Mouse (Mus musculus): ENCODE results near the gene Wasf2. TPM values are rescaled to one million over a fixed set of nuclear protein-coding genes. Genes with fewer than 3 reads are reported as not detected.

Wasf2 gene
- polyA plus RNA-seq, 1 experiment from 2014 or later = 23.1 TPM

DNA sequence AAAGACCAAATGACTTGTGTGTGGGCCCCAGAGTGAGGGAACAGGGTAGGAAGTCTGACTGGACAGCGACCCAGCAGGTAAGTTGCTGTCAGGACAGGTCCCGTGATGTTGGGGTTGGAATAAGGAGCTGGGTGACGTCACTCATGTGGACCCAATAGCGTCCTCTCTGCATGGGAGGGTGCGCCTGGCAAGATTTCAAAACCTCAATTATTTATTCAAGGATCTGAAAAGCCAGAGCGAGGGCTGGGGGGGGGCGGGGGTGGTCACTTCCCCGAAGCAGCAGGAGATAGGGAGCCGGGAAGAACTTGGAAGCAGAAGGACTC, 82.9 kb downstream of the Wasf2 start:
- peak overlapping the region; percentile 57; the same call in 1 of the 2 replicates for H3K9ac ChIP-seq (replicated peaks; ENCODE audit: low read length)
- peaks cover 18% of the 10 kb centered on the region; the same call in 1 of the 2 replicates for H3K4me1 ChIP-seq (ENCODE audit: control insufficient read depth, insufficient read depth, low read length)
- peak overlapping the region; percentile 64 for H3K4me3 ChIP-seq (replicated peaks; ENCODE audit: low read depth, low read length)
- H3K9me3 ChIP-seq (ENCODE audit: control insufficient read depth, low read length) = no peaks in the 10 kb centered on the region
- DNase-seq (peak; percentile 67), ATAC-seq (ENCODE audit: low FRiP score, low TSS enrichment) (no peak)
- 0% methylated on average over 9 of the region's 9 CpGs for WGBS
- no peaks in the 10 kb centered on the region for H3K36me3 ChIP-seq (ENCODE audit: control insufficient read depth, insufficient read depth, low read length)
- H3K27me3 ChIP-seq (ENCODE audit: control insufficient read depth, insufficient read depth, low read length) = peaks cover 24% of the 10 kb centered on the region
- H3K4me2 ChIP-seq (ENCODE audit: low read length) = peak overlapping the region; percentile 97
- no peak overlapping the region for H3K27ac ChIP-seq (replicated peaks; ENCODE audit: low read depth, low read length)

GRCm38 (mm10) chr4:133213661-133214060, 83.4 kb downstream of the Wasf2 start:
- Histone ChIP-seq H3K27me3 (ENCODE audit: control insufficient read depth, insufficient read depth, low read length) (peaks cover 24% of the 10 kb centered on the region), H3K36me3 (ENCODE audit: control insufficient read depth, insufficient read depth, low read length) (no peaks in the 10 kb centered on the region), H3K27ac (replicated peaks; ENCODE audit: low read depth, low read length) (no peak overlapping the region), H3K9ac (replicated peaks; ENCODE audit: low read length) (no peak overlapping the region), H3K4me1 (ENCODE audit: control insufficient read depth, insufficient read depth, low read length) (peaks cover 18% of the 10 kb centered on the region; the same call in 1 of the 2 replicates), H3K4me3 (replicated peaks; ENCODE audit: low read depth, low read length) (peak overlapping the region; percentile 64), H3K4me2 (ENCODE audit: low read length) (peak overlapping the region; percentile 97), H3K9me3 (ENCODE audit: control insufficient read depth, low read length) (no peaks in the 10 kb centered on the region)
- WGBS = 8% methylated on average over 10 of the region's 10 CpGs
- DNase-seq (no peak), ATAC-seq (ENCODE audit: low FRiP score, low TSS enrichment) (no peak)

DNA sequence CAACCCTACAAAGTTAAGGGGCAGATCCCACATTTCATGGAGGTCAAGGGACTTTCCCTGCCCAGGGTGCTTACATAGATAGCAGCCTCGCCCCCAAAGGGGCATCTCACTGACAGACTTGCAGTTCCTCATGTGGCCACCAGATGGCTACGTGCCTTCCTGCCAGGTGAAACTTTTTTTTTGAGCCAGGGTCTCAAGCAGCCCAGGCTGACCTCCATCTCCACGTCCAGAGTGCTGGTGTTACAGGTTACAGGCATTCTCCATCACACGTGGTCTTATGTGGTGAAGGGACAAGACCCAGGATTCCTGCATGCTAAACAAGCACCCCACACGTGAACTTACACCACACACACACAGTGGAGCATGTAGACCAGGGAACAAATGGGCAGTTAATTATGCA, 87.3 kb downstream of the Wasf2 start:
- no peaks in the 10 kb centered on the region for H3K9me3 ChIP-seq (ENCODE audit: control insufficient read depth, low read length)
- ATAC-seq (ENCODE audit: low FRiP score, low TSS enrichment) = no peak
- peaks cover 19% of the 10 kb centered on the region for H3K4me1 ChIP-seq (ENCODE audit: control insufficient read depth, insufficient read depth, low read length)
- no peak overlapping the region for H3K9ac ChIP-seq (replicated peaks; ENCODE audit: low read length)
- peak; percentile 87 for DNase-seq
- H3K27me3 ChIP-seq (ENCODE audit: control insufficient read depth, insufficient read depth, low read length) = peaks cover 22% of the 10 kb centered on the region
- H3K36me3 ChIP-seq (ENCODE audit: control insufficient read depth, insufficient read depth, low read length) = no peaks in the 10 kb centered on the region
- no peak overlapping the region for H3K4me2 ChIP-seq (ENCODE audit: low read length)
- no peak overlapping the region for H3K27ac ChIP-seq (replicated peaks; ENCODE audit: low read depth, low read length)
- H3K4me3 ChIP-seq (replicated peaks; ENCODE audit: low read depth, low read length) = no peak overlapping the region
- 2% methylated on average over 5 of the region's 5 CpGs for WGBS

GRCm38 (mm10) chr4:133218745-133219144, 88.4 kb downstream of the Wasf2 start:
- Histone ChIP-seq H3K27ac (replicated peaks; ENCODE audit: low read depth, low read length) (no peak overlapping the region), H3K4me1 (ENCODE audit: control insufficient read depth, insufficient read depth, low read length) (peaks cover 8% of the 10 kb centered on the region; the same call in 1 of the 2 replicates), H3K36me3 (ENCODE audit: control insufficient read depth, insufficient read depth, low read length) (no peaks in the 10 kb centered on the region), H3K9ac (replicated peaks; ENCODE audit: low read length) (no peak overlapping the region), H3K4me3 (replicated peaks; ENCODE audit: low read depth, low read length) (no peak overlapping the region), H3K27me3 (ENCODE audit: control insufficient read depth, insufficient read depth, low read length) (peaks cover 15% of the 10 kb centered on the region), H3K4me2 (ENCODE audit: low read length) (no peak overlapping the region), H3K9me3 (ENCODE audit: control insufficient read depth, low read length) (no peaks in the 10 kb centered on the region)
- no peak for ATAC-seq (ENCODE audit: low FRiP score, low TSS enrichment)
- WGBS = 87% methylated on average over 3 of the region's 3 CpGs
- DNase-seq = no peak

DNA sequence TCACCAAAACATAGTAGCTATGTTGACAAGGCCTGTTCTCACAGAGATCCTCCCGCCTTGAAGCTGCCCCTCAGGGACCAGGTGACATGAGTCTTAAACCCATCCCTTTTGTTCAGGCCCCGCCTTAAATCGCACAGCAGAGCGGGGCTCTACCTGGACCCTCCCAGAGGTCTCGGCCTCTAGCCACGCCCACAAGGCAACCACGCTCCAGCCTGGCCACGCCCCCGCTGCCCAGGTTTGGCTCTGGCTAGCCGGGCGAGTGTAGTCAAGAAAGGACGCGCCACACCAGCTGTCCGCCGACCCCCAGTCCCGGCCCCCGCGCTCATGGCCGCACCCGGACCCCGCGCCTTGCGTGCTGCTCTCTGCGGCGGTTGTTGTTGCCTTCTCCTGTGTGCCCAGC, 90.4 kb downstream of the Wasf2 start:
- no peak for ATAC-seq (ENCODE audit: low FRiP score, low TSS enrichment)
- peaks cover 4% of the 10 kb centered on the region; the same call in 1 of the 2 replicates for H3K4me1 ChIP-seq (ENCODE audit: control insufficient read depth, insufficient read depth, low read length)

DNA sequence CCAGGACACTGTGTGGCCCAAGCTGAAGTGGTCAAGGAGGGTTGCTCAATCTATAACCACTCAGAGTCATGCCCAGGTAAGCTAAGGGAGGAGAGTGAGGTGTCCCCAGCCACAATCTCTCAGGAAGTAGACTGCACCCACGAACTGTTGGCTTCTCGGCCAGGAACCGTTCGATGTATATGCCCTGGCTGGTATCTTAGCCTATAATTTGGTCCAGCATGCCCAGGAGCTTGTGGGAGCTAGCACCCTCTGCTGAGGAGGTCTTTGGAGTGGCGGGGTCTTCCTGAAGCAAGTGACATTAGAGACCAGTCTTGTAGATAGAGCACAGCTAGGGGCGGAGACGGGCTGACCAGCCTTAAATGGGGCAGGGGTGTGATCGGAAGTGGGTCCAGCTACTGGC, 91.4 kb downstream of the Wasf2 start:
- DNase-seq (no peak), ATAC-seq (ENCODE audit: low FRiP score, low TSS enrichment) (no peak)
- H3K27ac ChIP-seq (replicated peaks; ENCODE audit: low read depth, low read length) = no peak overlapping the region
- H3K9me3 ChIP-seq (ENCODE audit: control insufficient read depth, low read length) = no peaks in the 10 kb centered on the region
- peaks cover 4% of the 10 kb centered on the region; the same call in 1 of the 2 replicates for H3K4me1 ChIP-seq (ENCODE audit: control insufficient read depth, insufficient read depth, low read length)
- H3K9ac ChIP-seq (replicated peaks; ENCODE audit: low read length) = no peak overlapping the region
- WGBS = 86% methylated on average over 8 of the region's 8 CpGs
- peaks cover 8% of the 10 kb centered on the region; the same call in 1 of the 2 replicates for H3K27me3 ChIP-seq (ENCODE audit: control insufficient read depth, insufficient read depth, low read length)
- no peak overlapping the region for H3K4me3 ChIP-seq (replicated peaks; ENCODE audit: low read depth, low read length)
- no peaks in the 10 kb centered on the region for H3K36me3 ChIP-seq (ENCODE audit: control insufficient read depth, insufficient read depth, low read length)
- no peak overlapping the region for H3K4me2 ChIP-seq (ENCODE audit: low read length)

More for the DNA sequence above, 90.4 kb downstream of the Wasf2 start:
- Histone ChIP-seq H3K27me3 (ENCODE audit: control insufficient read depth, insufficient read depth, low read length) (peaks cover 8% of the 10 kb centered on the region; the same call in 1 of the 2 replicates), H3K27ac (replicated peaks; ENCODE audit: low read depth, low read length) (no peak overlapping the region), H3K4me2 (ENCODE audit: low read length) (peak overlapping the region; percentile 55), H3K9me3 (ENCODE audit: control insufficient read depth, low read length) (no peaks in the 10 kb centered on the region), H3K9ac (replicated peaks; ENCODE audit: low read length) (peak overlapping the region; percentile 42; the same call in 1 of the 2 replicates), H3K4me3 (replicated peaks; ENCODE audit: low read depth, low read length) (peak overlapping the region; percentile 25; the same call in 1 of the 2 replicates), H3K36me3 (ENCODE audit: control insufficient read depth, insufficient read depth, low read length) (no peaks in the 10 kb centered on the region)
- DNase-seq = no peak
- 2% methylated on average over 25 of the region's 25 CpGs for WGBS

DNA sequence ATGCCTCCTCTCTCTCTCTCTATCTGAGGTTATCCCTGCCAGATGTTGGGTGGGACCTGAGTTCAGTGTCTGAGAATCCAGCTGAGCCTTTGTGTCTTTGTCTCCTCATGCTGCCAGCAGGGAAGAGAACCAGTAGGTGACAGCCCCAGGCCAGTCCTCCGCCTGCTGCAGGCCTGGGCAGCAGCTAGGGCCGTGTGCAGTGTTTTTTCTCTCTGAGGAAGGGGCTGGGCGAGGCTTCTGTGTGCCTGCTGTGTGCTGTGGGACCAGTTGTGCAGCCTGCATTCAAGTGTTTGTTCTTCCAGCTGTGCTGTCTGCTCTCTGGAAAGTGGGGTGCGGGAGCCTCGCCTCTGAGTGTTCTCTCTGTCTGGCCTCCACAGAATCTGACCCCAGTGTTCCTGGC, 93.6 kb downstream of the Wasf2 start:
- DNase-seq (no peak), ATAC-seq (ENCODE audit: low FRiP score, low TSS enrichment) (no peak)
- Histone ChIP-seq H3K9ac (replicated peaks; ENCODE audit: low read length) (no peak overlapping the region; the same call in 1 of the 2 replicates), H3K36me3 (ENCODE audit: control insufficient read depth, insufficient read depth, low read length) (no peaks in the 10 kb centered on the region), H3K27ac (replicated peaks; ENCODE audit: low read depth, low read length) (no peak overlapping the region), H3K4me2 (ENCODE audit: low read length) (no peak overlapping the region), H3K4me1 (ENCODE audit: control insufficient read depth, insufficient read depth, low read length) (peaks cover 4% of the 10 kb centered on the region; the same call in 1 of the 2 replicates), H3K4me3 (replicated peaks; ENCODE audit: low read depth, low read length) (no peak overlapping the region), H3K9me3 (ENCODE audit: control insufficient read depth, low read length) (no peaks in the 10 kb centered on the region), H3K27me3 (ENCODE audit: control insufficient read depth, insufficient read depth, low read length) (peaks cover 8% of the 10 kb centered on the region; the same call in 1 of the 2 replicates)
- 50% methylated on average over 5 of the region's 5 CpGs for WGBS

- Histone ChIP-seq H3K27ac (replicated peaks; ENCODE audit: low read depth, low read length) (no peak overlapping the region), H3K4me2 (ENCODE audit: low read length) (no peak overlapping the region), H3K27me3 (ENCODE audit: control insufficient read depth, insufficient read depth, low read length) (0 out of 2 replicates have a peak, but pooled peaks cover 5% of the 10 kb centered on the region), H3K9me3 (ENCODE audit: control insufficient read depth, low read length) (no peaks in the 10 kb centered on the region), H3K4me1 (ENCODE audit: control insufficient read depth, insufficient read depth, low read length) (no peaks in the 10 kb centered on the region), H3K36me3 (ENCODE audit: control insufficient read depth, insufficient read depth, low read length) (no peaks in the 10 kb centered on the region), H3K9ac (replicated peaks; ENCODE audit: low read length) (no peak overlapping the region), H3K4me3 (replicated peaks; ENCODE audit: low read depth, low read length) (no peak overlapping the region)
- WGBS = 65% methylated on average over 10 of the region's 10 CpGs
- ATAC-seq (ENCODE audit: low FRiP score, low TSS enrichment) (no peak), DNase-seq (no peak)
These were observed 95.8 kb downstream of the Wasf2 start for GRCm38 (mm10) chr4:133226073-133226472.

- no peak for DNase-seq
- Histone ChIP-seq H3K27ac (replicated peaks; ENCODE audit: low read depth, low read length) (no peak overlapping the region), H3K36me3 (ENCODE audit: control insufficient read depth, insufficient read depth, low read length) (no peaks in the 10 kb centered on the region), H3K4me1 (ENCODE audit: control insufficient read depth, insufficient read depth, low read length) (no peaks in the 10 kb centered on the region), H3K4me2 (ENCODE audit: low read length) (no peak overlapping the region), H3K9me3 (ENCODE audit: control insufficient read depth, low read length) (no peaks in the 10 kb centered on the region), H3K9ac (replicated peaks; ENCODE audit: low read length) (no peak overlapping the region), H3K27me3 (ENCODE audit: control insufficient read depth, insufficient read depth, low read length) (no peaks in the 10 kb centered on the region), H3K4me3 (replicated peaks; ENCODE audit: low read depth, low read length) (no peak overlapping the region)
- 47% methylated on average over 8 of the region's 8 CpGs for WGBS
- no peak for ATAC-seq (ENCODE audit: low FRiP score, low TSS enrichment)
These were observed 97.3 kb downstream of the Wasf2 start for GRCm38 (mm10) chr4:133227636-133228035.
